Mouse (Mus musculus): ENCODE results near the gene Psmd14. TPM values are rescaled to one million over a fixed set of nuclear protein-coding genes. Genes with fewer than 3 reads are reported as not detected.
A peak's percentile ranks its signal among the peaks of the same experiment; 100 is the strongest.

The Psmd14 gene
- polyA plus RNA-seq (2014; fragmentation: Nextera tagmentation; extraction: Ambion mirVana): 269 and 271 TPM in 2 replicates

- peaks cover 11% of the 10 kb centered on the region for H3K4me1 ChIP-seq (ENCODE audit: control insufficient read depth, insufficient read depth, low read length)
- H3K27ac ChIP-seq (ENCODE audit: low read depth, low read length): peak within 1 kb of the TSS; percentile 80
- no peaks in the 10 kb centered on the region for H3K27me3 ChIP-seq (ENCODE audit: control insufficient read depth, insufficient read depth, low read length)
- H3K9me3 ChIP-seq (ENCODE audit: control insufficient read depth, low read length): no peaks in the 10 kb centered on the region
- H3K9ac ChIP-seq (ENCODE audit: low read length): peak within 1 kb of the TSS; percentile 93
- DNase-seq (ENCODE audit: low spot score, missing footprints) (peak; percentile 96), ATAC-seq (ENCODE audit: low FRiP score) (peak; percentile 97)
- 7% methylated on average over 43 of the region's 52 CpGs for WGBS
- peak within 1 kb of the TSS; percentile 82 for H3K4me2 ChIP-seq
- H3K36me3 ChIP-seq (ENCODE audit: control insufficient read depth, insufficient read depth, low read length): 0 out of 2 replicates have a peak, but pooled peaks cover 4% of the 10 kb centered on the region
- peak within 1 kb of the TSS; percentile 86 for H3K4me3 ChIP-seq (ENCODE audit: low read depth, low read length)
Measured at GRCm38 (mm10) chr2:61711108-61712040, at the start of gene Psmd14. Psmd14 (plus strand) TSS chr2:61711694.

DNA sequence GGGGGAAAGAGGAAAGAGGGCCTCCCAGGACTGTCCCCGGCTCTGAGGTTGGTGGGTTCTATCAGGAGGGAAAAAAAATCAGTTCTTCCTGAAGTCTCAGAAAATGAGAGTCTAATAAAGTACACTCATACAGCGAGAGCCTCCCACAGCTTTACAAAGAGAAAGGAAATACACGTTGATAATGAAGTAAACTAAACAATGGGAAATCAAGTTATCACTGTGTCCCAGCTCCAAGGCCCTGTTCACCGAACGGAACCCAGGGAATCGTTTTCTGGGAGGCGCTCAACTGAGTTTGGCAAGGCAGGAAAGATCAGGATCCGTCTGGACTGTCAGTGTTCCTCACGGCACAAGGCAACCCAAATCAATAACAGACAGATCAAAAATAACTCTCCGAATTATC is 48.7 kb upstream of the Psmd14 start:
- ATAC-seq (ENCODE audit: low FRiP score): no peak
- no peaks in the 10 kb centered on the region for H3K27me3 ChIP-seq (ENCODE audit: control insufficient read depth, insufficient read depth, low read length)
- H3K36me3 ChIP-seq (ENCODE audit: control insufficient read depth, insufficient read depth, low read length): no peaks in the 10 kb centered on the region
- 80% methylated on average over 10 of the region's 10 CpGs for WGBS
- DNase-seq (ENCODE audit: low spot score, missing footprints): no peak
- no peak overlapping the region for H3K27ac ChIP-seq (ENCODE audit: low read depth, low read length)
- H3K4me1 ChIP-seq (ENCODE audit: control insufficient read depth, insufficient read depth, low read length): no peaks in the 10 kb centered on the region
- no peak overlapping the region for H3K4me3 ChIP-seq (ENCODE audit: low read depth, low read length)
- no peak overlapping the region for H3K9ac ChIP-seq (ENCODE audit: low read length)
- H3K9me3 ChIP-seq (ENCODE audit: control insufficient read depth, low read length): no peaks in the 10 kb centered on the region
- H3K4me2 ChIP-seq: no peak overlapping the region

- Histone ChIP-seq H3K4me1 (ENCODE audit: control insufficient read depth, insufficient read depth, low read length) (no peaks in the 10 kb centered on the region), H3K9ac (ENCODE audit: low read length) (no peak overlapping the region), H3K36me3 (ENCODE audit: control insufficient read depth, insufficient read depth, low read length) (no peaks in the 10 kb centered on the region), H3K4me2 (no peak overlapping the region), H3K4me3 (ENCODE audit: low read depth, low read length) (no peak overlapping the region), H3K27ac (ENCODE audit: low read depth, low read length) (no peak overlapping the region), H3K9me3 (ENCODE audit: control insufficient read depth, low read length) (no peaks in the 10 kb centered on the region), H3K27me3 (ENCODE audit: control insufficient read depth, insufficient read depth, low read length) (no peaks in the 10 kb centered on the region)
- DNase-seq (ENCODE audit: low spot score, missing footprints) (peak; percentile 62), ATAC-seq (ENCODE audit: low FRiP score) (no peak)
- WGBS: 83% methylated on average over 10 of the region's 10 CpGs
Measured at GRCm38 (mm10) chr2:61663573-61664241, 47.8 kb upstream of the Psmd14 start.

- Histone ChIP-seq H3K9ac (ENCODE audit: low read length) (no peak overlapping the region), H3K27me3 (ENCODE audit: control insufficient read depth, insufficient read depth, low read length) (no peaks in the 10 kb centered on the region), H3K4me3 (ENCODE audit: low read depth, low read length) (no peak overlapping the region), H3K27ac (ENCODE audit: low read depth, low read length) (no peak overlapping the region), H3K36me3 (ENCODE audit: control insufficient read depth, insufficient read depth, low read length) (no peaks in the 10 kb centered on the region), H3K9me3 (ENCODE audit: control insufficient read depth, low read length) (no peaks in the 10 kb centered on the region), H3K4me2 (no peak overlapping the region), H3K4me1 (ENCODE audit: control insufficient read depth, insufficient read depth, low read length) (no peaks in the 10 kb centered on the region)
- DNase-seq (ENCODE audit: low spot score, missing footprints): peak; percentile 19
- ATAC-seq (ENCODE audit: low FRiP score): no peak
- WGBS: 71% methylated on average over 7 of the region's 7 CpGs
Measured at GRCm38 (mm10) chr2:61667420-61667819, 44.1 kb upstream of the Psmd14 start.

DNA sequence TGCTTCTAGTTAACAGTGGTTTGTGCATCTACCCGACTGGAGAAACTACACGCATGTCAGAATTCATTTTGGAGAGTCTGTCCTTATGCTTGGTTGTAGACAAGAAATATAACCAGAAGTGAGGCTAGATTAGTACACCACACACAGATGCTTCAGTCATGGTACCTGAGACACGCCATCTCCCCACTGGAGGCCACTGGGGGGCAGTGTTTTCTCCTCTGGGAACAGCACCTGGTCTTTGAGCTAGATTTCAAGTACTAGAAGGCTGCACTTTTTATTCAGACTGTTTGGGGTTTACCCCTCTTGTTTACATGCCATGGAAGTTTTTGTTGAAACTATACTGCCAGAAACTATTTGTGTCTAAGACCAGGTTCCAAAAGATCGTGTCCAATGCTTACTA is 43.2 kb upstream of the Psmd14 start:
- no peak for ATAC-seq (ENCODE audit: low FRiP score)
- no peaks in the 10 kb centered on the region for H3K36me3 ChIP-seq (ENCODE audit: control insufficient read depth, insufficient read depth, low read length)
- peak; percentile 78 for DNase-seq (ENCODE audit: low spot score, missing footprints)
- no peak overlapping the region for H3K4me3 ChIP-seq (ENCODE audit: low read depth, low read length)
- 29% methylated on average over 4 of the region's 4 CpGs for WGBS
- H3K4me1 ChIP-seq (ENCODE audit: control insufficient read depth, insufficient read depth, low read length): no peaks in the 10 kb centered on the region
- H3K4me2 ChIP-seq: no peak overlapping the region
- H3K27ac ChIP-seq (ENCODE audit: low read depth, low read length): no peak overlapping the region
- no peaks in the 10 kb centered on the region for H3K9me3 ChIP-seq (ENCODE audit: control insufficient read depth, low read length)
- no peaks in the 10 kb centered on the region for H3K27me3 ChIP-seq (ENCODE audit: control insufficient read depth, insufficient read depth, low read length)
- H3K9ac ChIP-seq (ENCODE audit: low read length): no peak overlapping the region

DNA sequence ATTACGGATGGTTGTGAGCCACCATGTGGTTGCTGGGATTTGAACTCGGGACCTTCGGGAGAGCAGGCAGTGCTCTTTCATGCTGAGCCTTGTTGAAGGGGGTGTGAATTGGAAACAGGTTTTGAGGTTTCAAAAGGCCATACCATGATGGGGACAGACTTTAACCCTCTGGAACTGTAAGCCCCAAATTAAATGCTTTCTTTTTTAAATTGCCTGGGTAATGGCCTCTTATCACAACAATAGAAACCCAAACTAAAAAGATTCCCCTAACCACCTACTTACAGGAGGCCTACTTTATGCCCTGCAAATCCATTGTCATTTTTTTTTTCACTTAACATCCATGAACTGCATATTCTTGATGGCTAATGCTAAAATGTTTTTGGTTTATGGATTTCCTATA is 36.9 kb upstream of the Psmd14 start:
- 92% methylated on average over 3 of the region's 3 CpGs for WGBS
- no peak for ATAC-seq (ENCODE audit: low FRiP score)

GRCm38 (mm10) chr2:61681572-61681971 is 29.9 kb upstream of the Psmd14 start:
- no peak for ATAC-seq (ENCODE audit: low FRiP score)
- no peak for DNase-seq (ENCODE audit: low spot score, missing footprints)
- Histone ChIP-seq H3K36me3 (ENCODE audit: control insufficient read depth, insufficient read depth, low read length) (no peaks in the 10 kb centered on the region), H3K27me3 (ENCODE audit: control insufficient read depth, insufficient read depth, low read length) (no peaks in the 10 kb centered on the region), H3K4me3 (ENCODE audit: low read depth, low read length) (no peak overlapping the region), H3K9ac (ENCODE audit: low read length) (no peak overlapping the region), H3K4me2 (no peak overlapping the region), H3K27ac (ENCODE audit: low read depth, low read length) (no peak overlapping the region), H3K4me1 (ENCODE audit: control insufficient read depth, insufficient read depth, low read length) (no peaks in the 10 kb centered on the region), H3K9me3 (ENCODE audit: control insufficient read depth, low read length) (no peaks in the 10 kb centered on the region)
- 91% methylated on average over 1 of the region's 1 CpGs for WGBS

More for the DNA sequence above, 36.9 kb upstream of the Psmd14 start:
- Histone ChIP-seq H3K36me3 (ENCODE audit: control insufficient read depth, insufficient read depth, low read length) (no peaks in the 10 kb centered on the region), H3K9ac (ENCODE audit: low read length) (no peak overlapping the region), H3K9me3 (ENCODE audit: control insufficient read depth, low read length) (no peaks in the 10 kb centered on the region), H3K27me3 (ENCODE audit: control insufficient read depth, insufficient read depth, low read length) (no peaks in the 10 kb centered on the region), H3K4me3 (ENCODE audit: low read depth, low read length) (no peak overlapping the region), H3K27ac (ENCODE audit: low read depth, low read length) (no peak overlapping the region), H3K4me2 (no peak overlapping the region), H3K4me1 (ENCODE audit: control insufficient read depth, insufficient read depth, low read length) (no peaks in the 10 kb centered on the region)
- no peak for DNase-seq (ENCODE audit: low spot score, missing footprints)

DNA sequence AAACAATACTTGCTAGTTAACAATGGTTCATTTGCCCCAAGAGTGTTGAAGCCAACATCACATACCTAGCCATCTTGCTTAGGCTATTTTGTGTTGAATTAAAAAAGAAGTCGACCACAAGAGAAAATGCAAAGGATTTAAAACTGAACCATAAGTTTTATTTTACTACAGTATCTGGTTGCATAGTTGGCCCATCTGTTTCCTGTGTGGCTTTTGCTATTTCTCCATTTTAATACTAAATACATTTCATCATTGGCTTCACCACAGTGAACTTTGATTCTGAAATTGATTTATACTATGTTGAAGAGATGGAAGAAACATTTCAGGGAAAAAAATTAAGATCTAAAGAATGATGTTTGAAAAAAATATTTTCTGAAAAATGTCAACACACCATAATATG is 25.0 kb upstream of the Psmd14 start:
- DNase-seq (ENCODE audit: low spot score, missing footprints) (no peak), ATAC-seq (ENCODE audit: low FRiP score) (no peak)
- Histone ChIP-seq H3K4me3 (ENCODE audit: low read depth, low read length) (no peak overlapping the region), H3K4me2 (no peak overlapping the region), H3K27me3 (ENCODE audit: control insufficient read depth, insufficient read depth, low read length) (no peaks in the 10 kb centered on the region), H3K4me1 (ENCODE audit: control insufficient read depth, insufficient read depth, low read length) (no peaks in the 10 kb centered on the region), H3K36me3 (ENCODE audit: control insufficient read depth, insufficient read depth, low read length) (no peaks in the 10 kb centered on the region), H3K27ac (ENCODE audit: low read depth, low read length) (no peak overlapping the region), H3K9ac (ENCODE audit: low read length) (no peak overlapping the region), H3K9me3 (ENCODE audit: control insufficient read depth, low read length) (no peaks in the 10 kb centered on the region)
- 76% methylated on average over 1 of the region's 1 CpGs for WGBS

DNA sequence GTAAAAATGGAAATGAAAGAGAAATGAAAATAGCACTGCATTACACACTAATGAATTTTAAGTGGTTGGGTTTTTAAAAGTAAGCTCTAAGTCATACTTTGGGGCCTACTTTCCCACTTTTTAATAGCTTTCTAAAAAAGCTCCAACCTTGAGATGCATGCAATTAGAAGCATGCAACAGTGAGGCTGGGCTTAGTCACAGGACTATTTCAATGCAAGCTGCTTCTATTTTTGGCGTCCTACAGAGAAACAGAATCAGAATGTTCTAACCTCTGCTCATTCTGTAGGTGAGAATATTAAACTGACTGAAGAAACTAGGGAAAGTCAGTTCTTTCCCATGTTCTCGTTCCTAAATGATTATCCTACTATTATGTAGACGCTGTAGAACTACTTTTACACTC is 22.4 kb upstream of the Psmd14 start:
- no peak overlapping the region for H3K4me2 ChIP-seq
- DNase-seq (ENCODE audit: low spot score, missing footprints) (no peak), ATAC-seq (ENCODE audit: low FRiP score) (no peak)
- no peak overlapping the region for H3K4me3 ChIP-seq (ENCODE audit: low read depth, low read length)
- H3K36me3 ChIP-seq (ENCODE audit: control insufficient read depth, insufficient read depth, low read length): no peaks in the 10 kb centered on the region
- no peak overlapping the region for H3K9ac ChIP-seq (ENCODE audit: low read length)
- H3K27me3 ChIP-seq (ENCODE audit: control insufficient read depth, insufficient read depth, low read length): no peaks in the 10 kb centered on the region
- no peaks in the 10 kb centered on the region for H3K4me1 ChIP-seq (ENCODE audit: control insufficient read depth, insufficient read depth, low read length)
- WGBS: 83% methylated on average over 3 of the region's 3 CpGs
- no peak overlapping the region for H3K27ac ChIP-seq (ENCODE audit: low read depth, low read length)
- no peaks in the 10 kb centered on the region for H3K9me3 ChIP-seq (ENCODE audit: control insufficient read depth, low read length)
